Mouse (Mus musculus): Measurements from ENCODE around the gene Patz1. TPM values are rescaled to one million over a fixed set of nuclear protein-coding genes. Genes with fewer than 3 reads are reported as not detected.

Gene Patz1
- polyA plus RNA-seq, 1 experiment from 2014 or later = 105 TPM

DNA sequence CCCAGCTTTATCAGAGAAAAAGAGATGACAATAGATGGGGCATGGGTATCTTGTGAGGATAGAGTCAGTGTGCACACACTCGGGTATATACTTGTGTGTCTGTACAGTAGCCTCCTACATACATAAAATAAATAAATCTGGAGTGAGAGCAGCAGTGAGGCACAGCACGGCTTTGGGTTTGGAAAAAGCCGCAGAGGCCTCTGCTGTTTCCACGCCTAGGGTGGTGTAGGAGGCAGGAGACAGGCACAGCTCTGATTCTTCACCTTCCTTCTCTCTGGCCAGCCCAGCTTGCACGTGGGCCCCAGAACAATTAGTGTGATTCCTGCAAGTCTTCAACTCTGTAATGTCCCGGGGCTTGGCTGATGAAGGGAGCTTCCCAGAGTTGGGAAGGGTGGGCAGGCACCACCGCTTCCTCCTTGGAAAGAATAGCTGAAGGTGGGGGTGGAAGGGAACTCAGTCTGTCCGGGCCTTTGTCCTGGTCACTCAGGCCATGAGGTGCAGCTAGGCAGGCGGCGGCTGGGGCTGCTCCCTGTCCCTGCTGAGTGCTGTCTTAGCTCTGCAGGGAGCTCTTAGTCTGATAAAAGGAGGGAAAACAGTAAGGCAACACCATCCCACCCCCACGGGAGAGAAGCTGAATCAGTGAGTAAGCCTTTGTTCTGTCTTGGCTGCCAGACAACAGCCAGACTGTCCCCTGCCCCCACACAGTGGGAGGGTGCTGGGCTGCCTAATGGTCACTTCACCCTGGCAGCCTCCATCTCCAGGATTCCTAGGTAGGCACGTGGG lies 48.7 kb downstream of the Patz1 start:
- peak overlapping the region; percentile 71 for H3K27ac ChIP-seq (ENCODE audit: low read depth, low read length)
- ATAC-seq (ENCODE audit: insufficient read depth, low FRiP score, low TSS enrichment) (peak; percentile 70), DNase-seq (ENCODE audit: low spot score) (peak; percentile 69)
- peak overlapping the region; percentile 49 for H3K9ac ChIP-seq (ENCODE audit: low read length)
- H3K4me2 ChIP-seq (ENCODE audit: low read depth) = no peak overlapping the region
- no peaks in the 10 kb centered on the region for H3K27me3 ChIP-seq (ENCODE audit: control insufficient read depth, insufficient read depth, low read length)
- no peak overlapping the region for H3K4me3 ChIP-seq (ENCODE audit: low read depth, low read length)
- H3K36me3 ChIP-seq (ENCODE audit: control insufficient read depth, insufficient read depth, low read length) = no peaks in the 10 kb centered on the region
- no peaks in the 10 kb centered on the region for H3K9me3 ChIP-seq (ENCODE audit: control insufficient read depth, low read length)
- peaks cover 8% of the 10 kb centered on the region for H3K4me1 ChIP-seq (ENCODE audit: control insufficient read depth, insufficient read depth, low read length)
- 11% methylated on average over 12 of the region's 12 CpGs for WGBS

DNA sequence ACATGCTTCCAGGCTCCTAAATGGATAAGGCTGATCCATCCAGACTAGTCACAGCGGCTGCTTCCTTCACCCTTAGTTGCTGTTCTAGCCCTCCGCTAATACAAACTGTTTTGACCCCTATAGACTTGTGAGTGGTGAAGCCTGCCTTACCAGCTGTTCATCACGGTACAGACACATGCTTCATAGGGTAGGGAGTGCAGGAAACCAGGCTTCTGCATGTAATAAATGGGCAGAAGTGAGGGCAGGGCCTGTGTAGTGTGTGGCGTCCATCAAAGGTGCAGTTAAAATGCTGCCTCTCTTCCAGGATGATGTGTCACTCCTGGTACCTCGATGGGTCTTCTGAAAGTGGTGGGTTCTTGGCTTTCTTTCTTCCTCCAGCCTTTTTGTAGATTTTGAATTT lies 49.3 kb downstream of the Patz1 start:
- Histone ChIP-seq H3K27ac (ENCODE audit: low read depth, low read length) (no peak overlapping the region), H3K4me3 (ENCODE audit: low read depth, low read length) (no peak overlapping the region), H3K9me3 (ENCODE audit: control insufficient read depth, low read length) (no peaks in the 10 kb centered on the region), H3K4me1 (ENCODE audit: control insufficient read depth, insufficient read depth, low read length) (peaks cover 8% of the 10 kb centered on the region), H3K9ac (ENCODE audit: low read length) (peak overlapping the region; percentile 49), H3K36me3 (ENCODE audit: control insufficient read depth, insufficient read depth, low read length) (no peaks in the 10 kb centered on the region), H3K27me3 (ENCODE audit: control insufficient read depth, insufficient read depth, low read length) (no peaks in the 10 kb centered on the region), H3K4me2 (ENCODE audit: low read depth) (no peak overlapping the region)
- ATAC-seq (ENCODE audit: insufficient read depth, low FRiP score, low TSS enrichment) (peak; percentile 54), DNase-seq (ENCODE audit: low spot score) (no peak)
- 56% methylated on average over 5 of the region's 5 CpGs for WGBS

GRCm38 (mm10) chr11:3341476-3341875 lies 52.8 kb downstream of the Patz1 start:
- ATAC-seq (ENCODE audit: insufficient read depth, low FRiP score, low TSS enrichment) = no peak

DNA sequence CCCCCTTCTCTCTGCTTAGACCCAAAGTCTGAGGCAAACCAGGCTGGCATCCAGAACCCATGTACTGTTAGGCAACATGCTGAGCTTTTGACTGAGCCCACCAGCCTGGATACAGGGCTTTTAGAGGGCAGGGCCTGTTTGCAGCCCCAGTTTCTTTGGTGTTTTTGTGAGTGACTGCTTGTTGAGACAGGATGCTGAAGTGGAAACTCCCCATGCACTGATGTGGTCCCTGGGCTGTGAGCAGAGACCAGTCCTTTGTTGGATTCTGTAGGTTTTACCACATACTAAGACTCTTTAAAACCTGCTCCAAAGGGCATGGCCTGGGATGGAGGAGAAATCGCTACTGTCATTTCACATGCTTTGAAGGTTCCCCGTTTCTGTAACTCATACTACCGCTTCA lies 56.2 kb downstream of the Patz1 start:
- no peak overlapping the region for H3K4me2 ChIP-seq (ENCODE audit: low read depth)
- H3K27me3 ChIP-seq (ENCODE audit: control insufficient read depth, insufficient read depth, low read length) = no peaks in the 10 kb centered on the region
- ATAC-seq (ENCODE audit: insufficient read depth, low FRiP score, low TSS enrichment) (no peak), DNase-seq (ENCODE audit: low spot score) (no peak)
- H3K4me3 ChIP-seq (ENCODE audit: low read depth, low read length) = no peak overlapping the region
- WGBS = 85% methylated on average over 3 of the region's 3 CpGs
- H3K4me1 ChIP-seq (ENCODE audit: control insufficient read depth, insufficient read depth, low read length) = no peaks in the 10 kb centered on the region
- no peak overlapping the region for H3K27ac ChIP-seq (ENCODE audit: low read depth, low read length)
- H3K9ac ChIP-seq (ENCODE audit: low read length) = no peak overlapping the region
- H3K36me3 ChIP-seq (ENCODE audit: control insufficient read depth, insufficient read depth, low read length) = no peaks in the 10 kb centered on the region; the same call in none of the 2 replicates
- H3K9me3 ChIP-seq (ENCODE audit: control insufficient read depth, low read length) = no peaks in the 10 kb centered on the region

More at GRCm38 (mm10) chr11:3341476-3341875, 52.8 kb downstream of the Patz1 start:
- no peaks in the 10 kb centered on the region for H3K27me3 ChIP-seq (ENCODE audit: control insufficient read depth, insufficient read depth, low read length)
- H3K36me3 ChIP-seq (ENCODE audit: control insufficient read depth, insufficient read depth, low read length) = no peaks in the 10 kb centered on the region
- no peak overlapping the region for H3K4me3 ChIP-seq (ENCODE audit: low read depth, low read length)
- WGBS = 77% methylated on average over 5 of the region's 5 CpGs
- H3K4me2 ChIP-seq (ENCODE audit: low read depth) = no peak overlapping the region
- H3K9ac ChIP-seq (ENCODE audit: low read length) = no peak overlapping the region
- H3K27ac ChIP-seq (ENCODE audit: low read depth, low read length) = no peak overlapping the region
- H3K4me1 ChIP-seq (ENCODE audit: control insufficient read depth, insufficient read depth, low read length) = peaks cover 8% of the 10 kb centered on the region
- H3K9me3 ChIP-seq (ENCODE audit: control insufficient read depth, low read length) = no peaks in the 10 kb centered on the region
- DNase-seq (ENCODE audit: low spot score) = no peak

GRCm38 (mm10) chr11:3346351-3346750 lies 57.7 kb downstream of the Patz1 start:
- Histone ChIP-seq H3K36me3 (ENCODE audit: control insufficient read depth, insufficient read depth, low read length) (peaks cover 5% of the 10 kb centered on the region), H3K27ac (ENCODE audit: low read depth, low read length) (no peak overlapping the region), H3K4me2 (ENCODE audit: low read depth) (no peak overlapping the region), H3K4me1 (ENCODE audit: control insufficient read depth, insufficient read depth, low read length) (no peaks in the 10 kb centered on the region), H3K4me3 (ENCODE audit: low read depth, low read length) (no peak overlapping the region), H3K9ac (ENCODE audit: low read length) (no peak overlapping the region), H3K9me3 (ENCODE audit: control insufficient read depth, low read length) (no peaks in the 10 kb centered on the region), H3K27me3 (ENCODE audit: control insufficient read depth, insufficient read depth, low read length) (no peaks in the 10 kb centered on the region)
- DNase-seq (ENCODE audit: low spot score) (no peak), ATAC-seq (ENCODE audit: insufficient read depth, low FRiP score, low TSS enrichment) (no peak)
- WGBS = 91% methylated on average over 7 of the region's 7 CpGs

DNA sequence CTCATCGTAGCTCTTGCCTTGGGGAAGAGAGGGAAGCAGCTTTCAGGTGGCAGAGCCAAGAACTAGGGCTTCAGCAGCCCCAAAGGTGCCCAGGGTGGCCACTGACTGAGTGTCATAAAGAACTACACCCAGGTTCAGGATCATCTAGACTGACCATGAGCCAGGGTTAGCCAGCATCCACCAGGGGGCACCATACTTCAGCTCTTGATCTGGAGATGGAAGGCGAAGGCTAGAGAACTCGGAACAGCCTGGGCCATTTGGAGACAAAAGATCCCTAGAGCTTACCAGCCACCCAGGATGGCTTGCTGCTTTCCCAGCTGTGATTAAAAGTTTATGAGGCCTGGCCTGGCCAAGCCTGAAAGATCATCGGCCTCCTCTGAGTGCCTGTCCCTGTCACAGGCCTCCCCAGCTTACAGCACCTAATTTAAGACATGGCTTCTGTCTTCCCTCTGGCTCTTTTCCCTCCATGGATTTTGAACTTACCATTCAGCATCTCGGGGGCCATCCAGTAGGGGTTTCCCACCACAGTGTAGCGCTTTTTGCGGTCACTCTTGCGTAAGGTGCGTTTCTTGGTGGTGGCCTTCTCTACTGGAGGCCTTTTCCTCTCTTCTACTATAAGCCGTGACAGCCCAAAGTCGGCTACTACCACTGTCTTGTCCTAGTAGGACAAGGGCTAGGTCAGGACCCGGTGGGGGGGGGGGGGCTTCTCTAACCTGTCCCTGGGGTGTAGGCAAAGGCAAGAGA lies 58.6 kb downstream of the Patz1 start:
- no peak overlapping the region for H3K9ac ChIP-seq (ENCODE audit: low read length)
- H3K4me2 ChIP-seq (ENCODE audit: low read depth) = no peak overlapping the region
- H3K4me3 ChIP-seq (ENCODE audit: low read depth, low read length) = no peak overlapping the region
- no peaks in the 10 kb centered on the region for H3K4me1 ChIP-seq (ENCODE audit: control insufficient read depth, insufficient read depth, low read length)
- H3K27me3 ChIP-seq (ENCODE audit: control insufficient read depth, insufficient read depth, low read length) = no peaks in the 10 kb centered on the region
- WGBS = 58% methylated on average over 12 of the region's 12 CpGs
- no peaks in the 10 kb centered on the region for H3K9me3 ChIP-seq (ENCODE audit: control insufficient read depth, low read length)
- ATAC-seq (ENCODE audit: insufficient read depth, low FRiP score, low TSS enrichment) (peak; percentile 72), DNase-seq (ENCODE audit: low spot score) (peak; percentile 86)
- peaks cover 5% of the 10 kb centered on the region for H3K36me3 ChIP-seq (ENCODE audit: control insufficient read depth, insufficient read depth, low read length)
- H3K27ac ChIP-seq (ENCODE audit: low read depth, low read length) = no peak overlapping the region

- H3K4me2 ChIP-seq (ENCODE audit: low read depth) = no peak overlapping the region
- H3K27me3 ChIP-seq (ENCODE audit: control insufficient read depth, insufficient read depth, low read length) = no peaks in the 10 kb centered on the region
- no peaks in the 10 kb centered on the region for H3K9me3 ChIP-seq (ENCODE audit: control insufficient read depth, low read length)
- H3K4me3 ChIP-seq (ENCODE audit: low read depth, low read length) = no peak overlapping the region
- H3K4me1 ChIP-seq (ENCODE audit: control insufficient read depth, insufficient read depth, low read length) = no peaks in the 10 kb centered on the region
- ATAC-seq (ENCODE audit: insufficient read depth, low FRiP score, low TSS enrichment) = no peak
- no peak for DNase-seq (ENCODE audit: low spot score)
- H3K36me3 ChIP-seq (ENCODE audit: control insufficient read depth, insufficient read depth, low read length) = peaks cover 6% of the 10 kb centered on the region
- no peak overlapping the region for H3K27ac ChIP-seq (ENCODE audit: low read depth, low read length)
- no peak overlapping the region for H3K9ac ChIP-seq (ENCODE audit: low read length)
Measured at GRCm38 (mm10) chr11:3347835-3348195, 59.1 kb downstream of the Patz1 start.

- H3K27ac ChIP-seq (ENCODE audit: low read depth, low read length) = no peak overlapping the region
Measured at GRCm38 (mm10) chr11:3348576-3349342, 60.1 kb downstream of the Patz1 start.

More at GRCm38 (mm10) chr11:3348576-3349342, 60.1 kb downstream of the Patz1 start:
- no peaks in the 10 kb centered on the region for H3K27me3 ChIP-seq (ENCODE audit: control insufficient read depth, insufficient read depth, low read length)
- H3K9me3 ChIP-seq (ENCODE audit: control insufficient read depth, low read length) = no peaks in the 10 kb centered on the region
- 36% methylated on average over 6 of the region's 6 CpGs for WGBS
- no peak overlapping the region for H3K4me2 ChIP-seq (ENCODE audit: low read depth)
- ATAC-seq (ENCODE audit: insufficient read depth, low FRiP score, low TSS enrichment) = no peak
- no peaks in the 10 kb centered on the region for H3K4me1 ChIP-seq (ENCODE audit: control insufficient read depth, insufficient read depth, low read length)
- peaks cover 7% of the 10 kb centered on the region for H3K36me3 ChIP-seq (ENCODE audit: control insufficient read depth, insufficient read depth, low read length)
- no peak overlapping the region for H3K9ac ChIP-seq (ENCODE audit: low read length)
- no peak overlapping the region for H3K4me3 ChIP-seq (ENCODE audit: low read depth, low read length)
- DNase-seq (ENCODE audit: low spot score) = peak; percentile 44

Measured in neural tube, embryonic 11.5 days (tissue).